Mouse (Mus musculus) cortical plate, adult 2 months (tissue): ENCODE data around the gene Mpv17l2. TPM values are rescaled to one million over a fixed set of nuclear protein-coding genes. Genes with fewer than 3 reads are reported as not detected.

Source experiments
- H3K27ac ChIP-seq: fragments of 200-500 bp; 2 replicates; pipeline ENCODE4 v1.5.1; 2012; ENCODE audit warnings: low read length, control low read depth, inconsistent platforms; ENCODE audit not compliant: insufficient read depth
- H3K4me1 ChIP-seq: fragments of 200-500 bp; 2 replicates; pipeline ENCODE4 v1.6.1; 2011; ENCODE audit warnings: low read length; ENCODE audit not compliant: control insufficient read depth, insufficient read depth
- H3K4me3 ChIP-seq: fragments of 200-500 bp; 2 replicates; pipeline ENCODE4 v1.5.1; 2011; ENCODE audit warnings: mild to moderate bottlenecking, low read length, control low read depth; ENCODE audit not compliant: insufficient read depth
- CTCF ChIP-seq: fragments of 200-500 bp; IDR thresholded peaks from 2 replicates; pipeline ENCODE4 v1.5.1; 2011; ENCODE audit warnings: mild to moderate bottlenecking, control low read depth, low read length; ENCODE audit not compliant: insufficient read depth; ENCODE audit errors: extremely low read depth
- POLR2A ChIP-seq: fragments of 200-500 bp; IDR thresholded peaks from 2 replicates; pipeline ENCODE4 v1.6.1; 2011; ENCODE audit warnings: mild to moderate bottlenecking, low read length, control low read depth; ENCODE audit not compliant: insufficient read depth; ENCODE audit errors: extremely low read depth
- polyA plus RNA-seq: library from polyadenylated mRNA; depleted of rRNA; stranded (reverse); fragments of >200 nt; gene quantifications from 2 replicates; pipeline ENCODE4 v1.2.3, GENCODE M21; 2012

Gene Mpv17l2
- polyA plus RNA-seq, 1 experiment, result 59.2 TPM

GRCm38 (mm10) chr8:70768956-70769355, 8.2 kb upstream of the Mpv17l2 start:
- no peak overlapping the region for H3K4me3 ChIP-seq
- peaks cover 7% of the 10 kb centered on the region for H3K4me1 ChIP-seq
- H3K27ac ChIP-seq, result no peak overlapping the region
- no peak for TF ChIP-seq POLR2A
- no peak for TF ChIP-seq CTCF

DNA sequence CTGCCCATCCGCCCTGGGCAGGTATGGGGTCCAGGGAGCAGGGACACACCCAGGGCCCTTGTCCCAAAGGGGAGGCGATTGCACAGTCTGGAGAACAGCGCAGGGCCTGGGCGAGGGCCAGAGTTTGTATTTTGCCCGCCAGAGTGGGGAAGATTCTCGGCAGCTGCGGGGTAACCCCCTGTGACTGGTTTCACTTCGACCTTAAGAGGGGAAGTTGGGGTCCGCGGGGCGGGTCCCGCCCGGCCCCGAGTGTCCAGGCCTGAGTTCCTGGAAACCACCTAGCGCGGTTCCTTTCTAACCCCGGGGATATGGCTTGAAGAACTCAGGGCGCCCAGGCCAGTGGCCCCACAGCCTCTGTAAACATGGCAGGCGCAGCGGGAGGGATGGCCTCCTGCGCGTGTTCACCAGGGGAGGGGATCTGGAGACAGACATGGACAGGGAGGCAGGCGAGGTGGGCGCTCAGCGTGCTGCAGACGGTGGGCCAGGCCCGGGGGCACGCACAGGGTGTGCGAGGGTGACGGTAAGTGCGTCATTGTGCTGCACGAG, 7.6 kb upstream of the Mpv17l2 start:
- Histone ChIP-seq H3K27ac (no peak overlapping the region), H3K4me1 (peaks cover 6% of the 10 kb centered on the region; the same call in 1 of the 2 replicates), H3K4me3 (no peak overlapping the region)
- no peak for TF ChIP-seq POLR2A
- no peak for TF ChIP-seq CTCF

GRCm38 (mm10) chr8:70767503-70767902, 6.8 kb upstream of the Mpv17l2 start:
- TF ChIP-seq POLR2A (no peak), CTCF (no peak)
- Histone ChIP-seq H3K4me1 (peaks cover 6% of the 10 kb centered on the region; the same call in 1 of the 2 replicates), H3K27ac (no peak overlapping the region), H3K4me3 (no peak overlapping the region)

DNA sequence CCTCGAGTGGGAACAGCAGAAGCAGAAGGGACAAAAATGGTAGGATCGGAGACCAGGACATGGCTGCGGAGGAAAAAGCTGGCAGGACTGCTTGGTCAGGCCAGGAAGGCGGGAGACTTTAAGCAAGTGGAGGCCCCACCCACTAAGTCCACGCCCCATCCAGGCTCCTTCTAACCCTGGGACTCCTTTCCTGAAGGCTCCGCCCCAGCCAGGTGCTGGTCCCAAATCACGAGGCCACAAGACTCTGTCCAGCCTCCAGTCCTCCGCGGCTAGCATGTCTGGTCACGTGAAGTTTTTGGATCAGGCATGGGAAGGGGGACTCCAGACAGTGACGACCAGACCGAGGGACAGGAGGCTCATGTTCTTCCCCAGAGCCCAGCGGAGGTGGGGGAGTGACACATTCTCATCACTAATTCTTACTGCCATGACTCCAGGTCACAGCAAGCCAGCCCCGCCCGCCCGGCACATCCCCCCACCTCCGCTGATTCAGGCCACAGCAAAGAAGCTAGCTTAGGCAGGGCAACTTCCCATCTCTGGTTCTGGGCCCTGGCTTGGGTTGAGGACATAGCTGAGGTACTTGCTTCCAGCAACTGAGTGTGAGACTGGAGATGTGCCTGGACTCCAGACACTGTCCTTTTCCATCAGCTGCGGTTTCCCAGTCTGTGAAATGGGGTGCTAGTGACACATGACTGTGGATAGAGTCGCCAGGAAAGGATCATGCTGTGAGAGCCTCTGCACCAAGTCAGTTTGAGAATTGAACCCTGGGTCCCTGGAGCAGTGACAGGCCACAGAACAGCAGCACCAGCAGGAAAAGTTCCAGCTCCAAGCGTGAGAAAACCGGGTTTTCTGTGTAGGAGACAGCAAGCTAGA, 6.1 kb upstream of the Mpv17l2 start:
- H3K4me1 ChIP-seq, result peaks cover 6% of the 10 kb centered on the region; the same call in 1 of the 2 replicates
- no peak for TF ChIP-seq CTCF
- no peak for TF ChIP-seq POLR2A
- H3K27ac ChIP-seq, result no peak overlapping the region
- H3K4me3 ChIP-seq, result peak overlapping the region; percentile 21

- H3K4me3 ChIP-seq, result peak overlapping the region; percentile 21
- TF ChIP-seq CTCF (no peak), POLR2A (no peak)
- H3K4me1 ChIP-seq, result peaks cover 6% of the 10 kb centered on the region; the same call in 1 of the 2 replicates
- H3K27ac ChIP-seq, result no peak overlapping the region
These were observed 5.3 kb upstream of the Mpv17l2 start for GRCm38 (mm10) chr8:70765838-70766570.

DNA sequence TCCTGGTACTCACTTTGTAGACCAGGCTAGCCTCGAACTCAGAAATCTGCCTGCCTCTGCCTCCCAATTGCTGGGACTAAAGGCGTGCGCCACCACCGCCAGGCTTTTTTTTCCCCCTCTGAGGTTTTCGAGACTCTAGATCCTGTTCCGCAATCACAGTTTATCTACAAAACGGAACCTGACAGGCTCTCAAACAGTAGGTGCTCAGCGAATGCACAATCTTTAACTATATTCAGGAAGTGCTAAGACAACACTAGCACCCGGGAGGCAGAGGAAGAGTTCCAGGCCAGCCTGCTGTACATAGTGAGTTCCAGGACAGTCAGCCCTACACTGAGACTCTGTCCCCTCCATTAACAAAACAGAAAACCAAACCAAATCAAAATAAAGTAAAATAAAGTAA, 4.6 kb upstream of the Mpv17l2 start:
- Histone ChIP-seq H3K4me3 (no peak overlapping the region), H3K27ac (no peak overlapping the region), H3K4me1 (peaks cover 6% of the 10 kb centered on the region; the same call in 1 of the 2 replicates)
- TF ChIP-seq POLR2A (no peak), CTCF (no peak)

GRCm38 (mm10) chr8:70764676-70765075, 3.9 kb upstream of the Mpv17l2 start:
- H3K4me1 ChIP-seq, result peaks cover 8% of the 10 kb centered on the region; the same call in 1 of the 2 replicates
- no peak for TF ChIP-seq CTCF
- TF ChIP-seq POLR2A, result no peak
- no peak overlapping the region for H3K27ac ChIP-seq
- no peak overlapping the region for H3K4me3 ChIP-seq

DNA sequence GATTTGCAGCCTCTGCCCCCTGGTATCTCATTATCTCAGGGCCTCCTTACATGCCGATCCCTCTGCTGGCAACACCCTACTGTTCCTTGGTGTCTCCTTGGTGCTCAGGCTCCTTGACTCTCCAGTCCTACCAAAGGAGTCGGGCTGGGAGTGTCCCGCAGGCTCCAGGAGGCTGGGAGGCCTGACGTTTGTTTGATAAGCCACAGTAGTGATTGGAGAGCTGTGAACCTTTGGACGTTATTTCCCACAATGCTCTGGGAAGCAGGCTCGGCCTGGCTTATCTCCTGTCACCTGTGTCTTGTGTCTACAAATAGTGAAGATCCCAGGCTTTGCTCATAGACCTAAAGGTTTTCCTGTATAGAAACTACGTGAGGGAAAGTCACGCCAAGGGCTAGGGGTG, 3.3 kb upstream of the Mpv17l2 start:
- peaks cover 8% of the 10 kb centered on the region; the same call in 1 of the 2 replicates for H3K4me1 ChIP-seq
- H3K4me3 ChIP-seq, result no peak overlapping the region
- H3K27ac ChIP-seq, result no peak overlapping the region
- TF ChIP-seq CTCF, result no peak
- no peak for TF ChIP-seq POLR2A

GRCm38 (mm10) chr8:70763354-70763753, 2.6 kb upstream of the Mpv17l2 start:
- Histone ChIP-seq H3K27ac (no peak overlapping the region), H3K4me3 (no peak overlapping the region), H3K4me1 (peaks cover 10% of the 10 kb centered on the region; the same call in 1 of the 2 replicates)
- TF ChIP-seq CTCF (peak; percentile 72), POLR2A (no peak)

- no peak overlapping the region for H3K4me3 ChIP-seq
- TF ChIP-seq CTCF (no peak), POLR2A (no peak)
- no peak overlapping the region for H3K27ac ChIP-seq
- H3K4me1 ChIP-seq, result peaks cover 10% of the 10 kb centered on the region; the same call in 1 of the 2 replicates
These were observed 1.4 kb upstream of the Mpv17l2 start for GRCm38 (mm10) chr8:70762118-70762517.
